Mouse (Mus musculus) gastrocnemius, adult 2 months (tissue): ENCODE data around the gene Tead4. TPM values are rescaled to one million over a fixed set of nuclear protein-coding genes. Genes with fewer than 3 reads are reported as not detected.

Source experiments
- DNase-seq: peaks from one replicate; pipeline ENCODE4 v3.0.0; 2022
- H3K27ac ChIP-seq: fragments of 200-600 bp; 2 replicates; pipeline ENCODE4 v1.8.1; 2022; ENCODE audit warnings: mild to moderate bottlenecking
- H3K4me3 ChIP-seq: fragments of 200-600 bp; 2 replicates; pipeline ENCODE4 v1.8.1; 2022; ENCODE audit warnings: mild to moderate bottlenecking, moderate library complexity
- CTCF ChIP-seq: fragments of 200-600 bp; IDR thresholded peaks from 2 replicates; pipeline ENCODE4 v1.8.1; 2022; ENCODE audit warnings: antibody characterized with exemption, mild to moderate bottlenecking, moderate library complexity
- intact Hi-C: fragments of 180-260 bp; cut with DNase I; formaldehyde crosslinking; loops from one replicate; pipeline ENCODE4 v1.15.1; 2025
- total RNA-seq, 2 experiments: library from RNA; stranded (reverse); gene quantifications; 2 replicates each; pipeline ENCODE4 v1.2.3; 2021

Gene Tead4
- total RNA-seq, 2 experiments from 2014 or later: 7.6 to 8.1 TPM

GRCm38 (mm10) chr6:128255941-128256340 lies 44.7 kb downstream of the Tead4 start:
- TF ChIP-seq CTCF: no peak
- Histone ChIP-seq H3K27ac (peak overlapping the region; percentile 66; the same call in 1 of the 2 replicates), H3K4me3 (no peak overlapping the region)
- intact Hi-C loops: no loop called here
- peak; percentile 59 for DNase-seq

DNA sequence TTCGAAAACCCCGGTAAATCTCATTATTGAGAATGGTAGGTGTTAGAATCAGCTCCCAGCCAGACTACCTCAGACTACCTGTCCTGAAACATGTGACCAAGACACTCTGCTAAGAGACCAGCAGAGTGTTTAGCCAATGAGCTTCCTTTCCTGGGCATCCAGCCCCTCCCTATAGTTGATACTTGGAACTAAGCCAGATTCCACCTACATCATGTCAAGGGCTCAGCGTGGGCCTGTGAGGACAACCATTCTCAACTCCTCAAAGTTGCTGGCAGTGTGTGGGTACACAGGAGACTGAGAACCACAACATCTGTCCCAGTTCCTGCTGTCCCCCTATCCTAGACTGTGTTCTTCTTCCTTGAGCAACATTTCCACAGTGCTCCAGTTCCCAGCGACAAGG lies 45.3 kb downstream of the Tead4 start:
- TF ChIP-seq CTCF: no peak
- no peak for DNase-seq
- intact Hi-C loops: no loop called here
- H3K4me3 ChIP-seq: no peak overlapping the region
- H3K27ac ChIP-seq: peak overlapping the region; percentile 66; the same call in 1 of the 2 replicates

GRCm38 (mm10) chr6:128254551-128254950 lies 46.1 kb downstream of the Tead4 start:
- Histone ChIP-seq H3K27ac (peak overlapping the region; percentile 89), H3K4me3 (no peak overlapping the region)
- intact Hi-C loops: loop anchor here (5.0 kb wide), 1 partner anchor 48 kb away; the partner anchor contains the start of gene Tead4
- TF ChIP-seq CTCF: no peak
- DNase-seq: no peak

DNA sequence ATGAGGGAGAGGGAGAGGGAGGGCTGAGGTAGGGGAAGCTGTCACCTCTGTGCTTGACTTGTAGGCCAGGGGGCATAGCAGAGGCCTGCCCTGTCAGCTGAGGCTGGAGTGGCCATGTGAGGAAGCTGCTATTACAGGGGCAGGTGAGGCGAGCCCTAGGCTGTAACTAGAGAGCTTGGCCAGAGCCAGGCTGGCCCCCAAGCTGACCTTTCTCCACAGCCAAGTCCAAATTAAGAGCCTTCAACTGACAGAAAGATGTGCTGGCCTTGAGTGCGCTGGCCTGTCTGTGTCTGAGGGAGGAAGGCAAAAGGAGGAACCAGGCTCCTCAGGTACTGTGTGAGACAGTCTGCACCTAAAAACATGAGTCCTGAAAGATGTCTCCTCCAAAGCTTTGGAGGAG lies 47.5 kb downstream of the Tead4 start:
- intact Hi-C loops: loop anchor here (5.0 kb wide), 1 partner anchor 49 kb away; the partner anchor contains the start of gene Tead4
- peak overlapping the region; percentile 89 for H3K27ac ChIP-seq
- peak overlapping the region; percentile 28; the same call in 1 of the 2 replicates for H3K4me3 ChIP-seq
- no peak for TF ChIP-seq CTCF
- peak; percentile 89 for DNase-seq

GRCm38 (mm10) chr6:128250596-128250995 lies 50.0 kb downstream of the Tead4 start:
- intact Hi-C loops: loop anchor here (5.0 kb wide), 1 partner anchor 52 kb away; the partner anchor contains the start of gene Tead4
- no peak for TF ChIP-seq CTCF
- no peak overlapping the region for H3K4me3 ChIP-seq
- no peak for DNase-seq
- H3K27ac ChIP-seq: no peak overlapping the region

GRCm38 (mm10) chr6:128237102-128237763 lies 63.4 kb downstream of the Tead4 start:
- peak overlapping the region; percentile 66 for H3K27ac ChIP-seq
- H3K4me3 ChIP-seq: no peak overlapping the region
- intact Hi-C loops: loop anchor here (1.0 kb wide), 1 partner anchor 15 kb away; no protein-coding TSS in a partner anchor
- TF ChIP-seq CTCF: peak; percentile 25; the same call in 1 of the 2 replicates
- DNase-seq: peak; percentile 40

GRCm38 (mm10) chr6:128236581-128236980 lies 64.0 kb downstream of the Tead4 start:
- Histone ChIP-seq H3K4me3 (no peak overlapping the region), H3K27ac (peak overlapping the region; percentile 66)
- DNase-seq: peak; percentile 89
- intact Hi-C loops: no loop called here
- TF ChIP-seq CTCF: no peak

DNA sequence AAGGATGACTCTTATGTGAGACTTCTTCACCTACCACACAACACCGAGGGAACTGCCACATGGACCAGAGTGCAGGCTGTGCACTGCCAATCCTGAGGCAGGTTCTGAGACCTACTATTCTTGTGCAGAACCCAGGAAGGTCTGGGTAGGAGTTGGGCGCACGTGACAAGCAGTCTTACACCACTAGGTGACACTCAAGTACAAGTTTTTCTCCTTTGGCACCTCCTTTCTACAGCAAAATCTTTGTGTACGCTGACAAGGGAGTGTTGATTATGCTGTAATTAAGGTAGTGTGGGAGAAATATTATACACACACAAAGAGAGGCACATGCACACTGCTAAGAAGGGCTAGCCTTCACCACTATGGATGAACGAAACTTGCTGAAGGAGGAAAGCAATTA lies 66.4 kb downstream of the Tead4 start:
- H3K4me3 ChIP-seq: no peak overlapping the region
- H3K27ac ChIP-seq: no peak overlapping the region
- peak; percentile 40 for DNase-seq
- intact Hi-C loops: loop anchor here (1.0 to 2.0 kb wide), 3 partner anchors 67 to 125 kb away; partner anchors contain the start of gene Tead4
- TF ChIP-seq CTCF: peak; percentile 77

GRCm38 (mm10) chr6:128232216-128232615 lies 68.4 kb downstream of the Tead4 start:
- TF ChIP-seq CTCF: no peak
- DNase-seq: no peak
- Histone ChIP-seq H3K4me3 (no peak overlapping the region), H3K27ac (no peak overlapping the region)
- intact Hi-C loops: no loop called here

- no peak overlapping the region for H3K4me3 ChIP-seq
- H3K27ac ChIP-seq: no peak overlapping the region
- DNase-seq: no peak
- intact Hi-C loops: no loop called here
- no peak for TF ChIP-seq CTCF
Measured at GRCm38 (mm10) chr6:128231741-128232140, 68.9 kb downstream of the Tead4 start.

- TF ChIP-seq CTCF: peak; percentile 26
- DNase-seq: no peak
- intact Hi-C loops: loop anchor here (5.0 kb wide), 1 partner anchor 185 kb away; no protein-coding TSS in a partner anchor
Measured at GRCm38 (mm10) chr6:128227438-128228017, 73.1 kb downstream of the Tead4 start.

GRCm38 (mm10) chr6:128226941-128227340 lies 73.7 kb downstream of the Tead4 start:
- DNase-seq: no peak
- intact Hi-C loops: loop anchor here (5.0 kb wide), 1 partner anchor 185 kb away; no protein-coding TSS in a partner anchor
- Histone ChIP-seq H3K27ac (no peak overlapping the region), H3K4me3 (no peak overlapping the region)
- no peak for TF ChIP-seq CTCF

More at GRCm38 (mm10) chr6:128227438-128228017, 73.1 kb downstream of the Tead4 start:
- Histone ChIP-seq H3K27ac (no peak overlapping the region), H3K4me3 (no peak overlapping the region)

DNA sequence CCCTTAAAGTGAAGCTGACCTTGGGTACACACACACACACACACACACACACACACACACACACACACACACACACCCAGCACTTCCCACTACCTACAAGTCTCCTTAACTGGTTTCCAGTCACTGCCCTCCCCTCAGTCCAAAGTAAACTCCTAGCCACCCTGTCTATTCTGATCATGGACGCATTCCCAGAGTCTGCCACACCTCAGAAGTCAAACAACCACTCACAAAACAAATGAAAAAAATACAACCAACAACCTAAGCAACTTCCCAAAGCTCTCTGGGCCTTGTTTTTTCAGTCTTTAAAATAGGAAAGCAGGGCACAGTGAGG lies 74.8 kb downstream of the Tead4 start:
- TF ChIP-seq CTCF: no peak
- intact Hi-C loops: loop anchor here (5.0 kb wide), 1 partner anchor 186 kb away; no protein-coding TSS in a partner anchor
- no peak for DNase-seq
- no peak overlapping the region for H3K27ac ChIP-seq
- no peak overlapping the region for H3K4me3 ChIP-seq
